Mouse (Mus musculus): Measurements from ENCODE around the gene Tdrd1. TPM values are rescaled to one million over a fixed set of nuclear protein-coding genes. Genes with fewer than 3 reads are reported as not detected.

Gene Tdrd1
- polyA plus RNA-seq, 1 experiment: not detected

- H3K4me1 ChIP-seq (ENCODE audit: control insufficient read depth, insufficient read depth, insufficient read length): no peaks in the 10 kb centered on the region
- no peaks in the 10 kb centered on the region for H3K36me3 ChIP-seq (ENCODE audit: control insufficient read depth, insufficient read depth, low read length)
- 86% methylated on average over 10 of the region's 10 CpGs for WGBS
- no peak for DNase-seq (ENCODE audit: low read depth in 1 of 2, low spot score in 2 of 2)
- no peaks in the 10 kb centered on the region for H3K27me3 ChIP-seq (ENCODE audit: control insufficient read depth, insufficient read depth, low read length)
- no peak overlapping the region for H3K4me3 ChIP-seq (ENCODE audit: extremely low read depth, insufficient read depth, insufficient read length)
- H3K27ac ChIP-seq (ENCODE audit: insufficient read depth, low read length): no peak overlapping the region
- TF ChIP-seq POLR2A (IDR thresholded peaks at IDR 0.05; ENCODE audit: low read depth, low read length) (no peak), CTCF (IDR thresholded peaks at IDR 0.05; ENCODE audit: extremely low read depth, insufficient read depth, insufficient read length, insufficient replicate concordance) (no peak)
Observed at GRCm38 (mm10) chr19:56887879-56888278, 61.9 kb downstream of the Tdrd1 start.

- TF ChIP-seq CTCF (IDR thresholded peaks at IDR 0.05; ENCODE audit: extremely low read depth, insufficient read depth, insufficient read length, insufficient replicate concordance) (no peak), POLR2A (IDR thresholded peaks at IDR 0.05; ENCODE audit: low read depth, low read length) (no peak)
- H3K4me1 ChIP-seq (ENCODE audit: control insufficient read depth, insufficient read depth, insufficient read length): no peaks in the 10 kb centered on the region
- H3K4me3 ChIP-seq (ENCODE audit: extremely low read depth, insufficient read depth, insufficient read length): no peak overlapping the region
- no peak for DNase-seq (ENCODE audit: low read depth in 1 of 2, low spot score in 2 of 2)
- no peak overlapping the region for H3K27ac ChIP-seq (ENCODE audit: insufficient read depth, low read length)
- H3K36me3 ChIP-seq (ENCODE audit: control insufficient read depth, insufficient read depth, low read length): no peaks in the 10 kb centered on the region
- 87% methylated on average over 5 of the region's 5 CpGs for WGBS
- H3K27me3 ChIP-seq (ENCODE audit: control insufficient read depth, insufficient read depth, low read length): no peaks in the 10 kb centered on the region
Observed at GRCm38 (mm10) chr19:56888654-56889053, 62.6 kb downstream of the Tdrd1 start.

- H3K4me3 ChIP-seq (ENCODE audit: extremely low read depth, insufficient read depth, insufficient read length): no peak overlapping the region
- no peak for DNase-seq (ENCODE audit: low read depth in 1 of 2, low spot score in 2 of 2)
- H3K36me3 ChIP-seq (ENCODE audit: control insufficient read depth, insufficient read depth, low read length): no peaks in the 10 kb centered on the region
- H3K27me3 ChIP-seq (ENCODE audit: control insufficient read depth, insufficient read depth, low read length): no peaks in the 10 kb centered on the region
- WGBS: 88% methylated on average over 2 of the region's 2 CpGs
- TF ChIP-seq POLR2A (IDR thresholded peaks at IDR 0.05; ENCODE audit: low read depth, low read length) (no peak), CTCF (IDR thresholded peaks at IDR 0.05; ENCODE audit: extremely low read depth, insufficient read depth, insufficient read length, insufficient replicate concordance) (no peak)
- no peak overlapping the region for H3K27ac ChIP-seq (ENCODE audit: insufficient read depth, low read length)
- H3K4me1 ChIP-seq (ENCODE audit: control insufficient read depth, insufficient read depth, insufficient read length): no peaks in the 10 kb centered on the region
Observed at GRCm38 (mm10) chr19:56891438-56891837, 65.4 kb downstream of the Tdrd1 start.

GRCm38 (mm10) chr19:56892586-56892985 is 66.6 kb downstream of the Tdrd1 start:
- TF ChIP-seq POLR2A (IDR thresholded peaks at IDR 0.05; ENCODE audit: low read depth, low read length) (no peak), CTCF (IDR thresholded peaks at IDR 0.05; ENCODE audit: extremely low read depth, insufficient read depth, insufficient read length, insufficient replicate concordance) (no peak)
- no peaks in the 10 kb centered on the region for H3K36me3 ChIP-seq (ENCODE audit: control insufficient read depth, insufficient read depth, low read length)
- WGBS: 78% methylated on average over 5 of the region's 5 CpGs
- DNase-seq (ENCODE audit: low read depth in 1 of 2, low spot score in 2 of 2): no peak
- no peak overlapping the region for H3K4me3 ChIP-seq (ENCODE audit: extremely low read depth, insufficient read depth, insufficient read length)
- H3K4me1 ChIP-seq (ENCODE audit: control insufficient read depth, insufficient read depth, insufficient read length): no peaks in the 10 kb centered on the region
- H3K27me3 ChIP-seq (ENCODE audit: control insufficient read depth, insufficient read depth, low read length): no peaks in the 10 kb centered on the region
- H3K27ac ChIP-seq (ENCODE audit: insufficient read depth, low read length): no peak overlapping the region

GRCm38 (mm10) chr19:56893326-56893725 is 67.3 kb downstream of the Tdrd1 start:
- H3K4me3 ChIP-seq (ENCODE audit: extremely low read depth, insufficient read depth, insufficient read length): no peak overlapping the region
- H3K36me3 ChIP-seq (ENCODE audit: control insufficient read depth, insufficient read depth, low read length): no peaks in the 10 kb centered on the region
- H3K27ac ChIP-seq (ENCODE audit: insufficient read depth, low read length): no peak overlapping the region
- no peaks in the 10 kb centered on the region for H3K27me3 ChIP-seq (ENCODE audit: control insufficient read depth, insufficient read depth, low read length)
- 80% methylated on average over 5 of the region's 5 CpGs for WGBS
- no peaks in the 10 kb centered on the region for H3K4me1 ChIP-seq (ENCODE audit: control insufficient read depth, insufficient read depth, insufficient read length)
- no peak for DNase-seq (ENCODE audit: low read depth in 1 of 2, low spot score in 2 of 2)
- TF ChIP-seq CTCF (IDR thresholded peaks at IDR 0.05; ENCODE audit: extremely low read depth, insufficient read depth, insufficient read length, insufficient replicate concordance) (no peak), POLR2A (IDR thresholded peaks at IDR 0.05; ENCODE audit: low read depth, low read length) (no peak)

GRCm38 (mm10) chr19:56897654-56898053 is 71.6 kb downstream of the Tdrd1 start:
- TF ChIP-seq CTCF (IDR thresholded peaks at IDR 0.05; ENCODE audit: extremely low read depth, insufficient read depth, insufficient read length, insufficient replicate concordance) (no peak), POLR2A (IDR thresholded peaks at IDR 0.05; ENCODE audit: low read depth, low read length) (no peak)
- no peaks in the 10 kb centered on the region for H3K36me3 ChIP-seq (ENCODE audit: control insufficient read depth, insufficient read depth, low read length)
- DNase-seq (ENCODE audit: low read depth in 1 of 2, low spot score in 2 of 2): no peak
- no peaks in the 10 kb centered on the region for H3K4me1 ChIP-seq (ENCODE audit: control insufficient read depth, insufficient read depth, insufficient read length)
- no peak overlapping the region for H3K27ac ChIP-seq (ENCODE audit: insufficient read depth, low read length)
- H3K27me3 ChIP-seq (ENCODE audit: control insufficient read depth, insufficient read depth, low read length): no peaks in the 10 kb centered on the region
- H3K4me3 ChIP-seq (ENCODE audit: extremely low read depth, insufficient read depth, insufficient read length): no peak overlapping the region
- 87% methylated on average over 16 of the region's 16 CpGs for WGBS

DNA sequence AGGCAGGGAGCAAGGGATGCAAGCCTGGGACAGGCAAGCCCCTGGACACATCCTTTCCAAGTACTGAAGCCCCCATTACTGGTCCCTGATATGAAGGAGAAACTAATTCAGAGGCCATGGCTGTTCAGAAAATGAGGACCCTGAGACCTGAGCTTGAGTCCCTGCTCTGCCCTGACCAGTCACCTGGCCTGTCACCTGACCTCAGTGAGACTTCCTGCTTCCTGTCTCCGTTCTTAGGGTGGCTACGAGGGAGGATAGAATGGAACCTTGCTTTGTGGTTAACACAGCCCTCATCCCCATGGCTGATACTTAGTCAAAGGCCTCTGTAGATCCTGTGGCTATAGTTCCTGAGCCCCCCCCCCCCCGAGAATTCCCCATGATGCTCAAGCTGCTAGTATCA is 78.1 kb downstream of the Tdrd1 start:
- no peak overlapping the region for H3K27ac ChIP-seq (ENCODE audit: insufficient read depth, low read length)
- 31% methylated on average over 3 of the region's 3 CpGs for WGBS
- no peak for DNase-seq (ENCODE audit: low read depth in 1 of 2, low spot score in 2 of 2)

More for the DNA sequence above, 78.1 kb downstream of the Tdrd1 start:
- Histone ChIP-seq H3K4me3 (ENCODE audit: extremely low read depth, insufficient read depth, insufficient read length) (no peak overlapping the region), H3K4me1 (ENCODE audit: control insufficient read depth, insufficient read depth, insufficient read length) (no peaks in the 10 kb centered on the region), H3K36me3 (ENCODE audit: control insufficient read depth, insufficient read depth, low read length) (no peaks in the 10 kb centered on the region), H3K27me3 (ENCODE audit: control insufficient read depth, insufficient read depth, low read length) (no peaks in the 10 kb centered on the region)
- TF ChIP-seq CTCF (IDR thresholded peaks at IDR 0.05; ENCODE audit: extremely low read depth, insufficient read depth, insufficient read length, insufficient replicate concordance) (no peak), POLR2A (IDR thresholded peaks at IDR 0.05; ENCODE audit: low read depth, low read length) (no peak)

Data from spleen, adult 2 months (tissue).